Mouse (Mus musculus) E14TG2a.4 (cell line): ENCODE measurements at regions not wholly inside any gene's neighbourhood (a gene's known extent, or its start where the extent isn't known, plus 50 kb on each side); places are given as distances from the start of the nearest gene placed in this dataset.

ENCODE experiments used
- CTCF ChIP-seq: conservative IDR thresholded peaks from 2 replicates; pipeline ENCODE4 v1.5.1; 2014; ENCODE audit warnings: low read length
- NANOG ChIP-seq: IDR thresholded peaks from 2 replicates; pipeline ENCODE4 v1.6.1; 2014; ENCODE audit warnings: borderline replicate concordance, low read length, mixed read lengths
- POU5F1 ChIP-seq: IDR thresholded peaks from 2 replicates; pipeline ENCODE4 v1.6.1; 2014; ENCODE audit warnings: low read length, borderline replicate concordance

- TF ChIP-seq CTCF (no peak), NANOG (no peak), POU5F1 (no peak)
Observed at GRCm38 (mm10) chr8:117929606-117930005, 127.9 kb upstream of the Mphosph6 start.
